Mouse (Mus musculus): ENCODE results near the gene Kcnk6.

- TF ChIP-seq POLR2A (IDR thresholded peaks at IDR 0.05; ENCODE audit: insufficient read depth, low read length) (no peak), CTCF (IDR thresholded peaks at IDR 0.05; ENCODE audit: low read depth, low read length) (peak; percentile 89), EP300 (IDR thresholded peaks at IDR 0.05; ENCODE audit: insufficient read depth, low read depth, low read length) (no peak)
Observed at GRCm38 (mm10) chr7:29244732-29245416, 12.6 kb upstream of the Kcnk6 start.
